Mouse (Mus musculus) limb, embryonic 14.5 days (tissue): ENCODE results near the gene Mfsd5. TPM values are rescaled to one million over a fixed set of nuclear protein-coding genes. Genes with fewer than 3 reads are reported as not detected.

Source experiments
- ATAC-seq: fragments of 200-750 bp; cut with Nextera tagmentation; 2 replicates; pipeline ENCODE4 v1.8.0; 2017; ENCODE audit warnings: low read depth, moderate number of reproducible peaks, moderate TSS enrichment; ENCODE audit not compliant: low FRiP score
- DNase-seq: peaks from one replicate; pipeline ENCODE4 v3.0.0-alpha.2; 2015; ENCODE audit warnings: low spot score
- H3K27ac ChIP-seq: fragments of 300-500 bp; sonication (generic); replicated peaks from 2 replicates; pipeline ENCODE4 v1.5.1; 2014; ENCODE audit warnings: low read depth, mild to moderate bottlenecking, low read length, moderate library complexity, mixed read lengths
- H3K27me3 ChIP-seq: fragments of 300-500 bp; sonication (generic); 2 replicates; pipeline ENCODE4 v1.6.1; 2014; ENCODE audit warnings: low read length, mixed read lengths; ENCODE audit not compliant: control insufficient read depth, insufficient read depth
- H3K36me3 ChIP-seq: fragments of 300-500 bp; sonication (generic); 2 replicates; pipeline ENCODE4 v1.6.1; 2014; ENCODE audit warnings: mild to moderate bottlenecking, low read length, moderate library complexity, mixed read lengths; ENCODE audit not compliant: control insufficient read depth, insufficient read depth
- H3K4me1 ChIP-seq: fragments of 300-500 bp; sonication (generic); 2 replicates; pipeline ENCODE4 v1.6.1; 2014; ENCODE audit warnings: antibody characterized with exemption, low read length, mixed read lengths; ENCODE audit not compliant: control insufficient read depth, insufficient read depth
- H3K4me2 ChIP-seq: fragments of 300-500 bp; sonication (generic); replicated peaks from 2 replicates; pipeline ENCODE4 v1.6.1; 2014; ENCODE audit warnings: low read depth, mild to moderate bottlenecking, low read length, moderate library complexity; ENCODE audit not compliant: severe bottlenecking
- H3K4me3 ChIP-seq: fragments of 300-500 bp; sonication (generic); replicated peaks from 2 replicates; pipeline ENCODE4 v1.5.1; 2014; ENCODE audit warnings: low read length
- H3K9ac ChIP-seq: fragments of 300-500 bp; sonication (generic); 2 replicates; pipeline ENCODE4 v1.6.1; 2014; ENCODE audit warnings: mild to moderate bottlenecking, low read depth, low read length, moderate library complexity; ENCODE audit not compliant: severe bottlenecking
- H3K9me3 ChIP-seq: fragments of 300-500 bp; sonication (generic); 2 replicates; pipeline ENCODE4 v1.6.1; 2016; ENCODE audit warnings: low read length; ENCODE audit not compliant: control insufficient read depth
- POLR2A ChIP-seq: fragments of 200-500 bp; IDR thresholded peaks from 2 replicates; pipeline ENCODE4 v1.8.0; 2012; ENCODE audit warnings: inconsistent platforms, mild to moderate bottlenecking, moderate library complexity, borderline replicate concordance; ENCODE audit not compliant: insufficient read depth, insufficient read length; ENCODE audit errors: extremely low read depth
- WGBS: fragments of 180-500 bp; shearing (Covaris S2); extraction: QIAGEN DNeasy Blood & Tissue Kit; methylation state at CpG from one replicate; pipeline ENCODE4 v1.1.7; 2014; 5-methylcytosine and 5-hydroxymethylcytosine counted together
- polyA plus RNA-seq, 2 experiments: library from polyadenylated mRNA; depleted of rRNA in 1 of 2; stranded (reverse) in 1 of 2; unstranded in 1 of 2; fragments of >200 nt; fragmentation: Nextera tagmentation in 1 of 2; extraction: Ambion mirVana in 1 of 2; gene quantifications; 2 replicates each; pipeline versions ENCODE4 v1.2.1 to v1.2.3; 2012 to 2014

Mfsd5 gene
- polyA plus RNA-seq, 2 experiments, result 55.6 to 82.1 TPM

GRCm38 (mm10) chr15:102311489-102311888 is 32.2 kb downstream of the Mfsd5 start:
- H3K36me3 ChIP-seq, result peaks cover 76% of the 10 kb centered on the region
- H3K4me2 ChIP-seq, result no peak overlapping the region
- no peak overlapping the region for H3K9ac ChIP-seq
- H3K9me3 ChIP-seq, result no peaks in the 10 kb centered on the region
- H3K4me3 ChIP-seq, result no peak overlapping the region
- DNase-seq (no peak), ATAC-seq (no peak)
- TF ChIP-seq POLR2A, result no peak
- H3K4me1 ChIP-seq, result no peaks in the 10 kb centered on the region
- no peaks in the 10 kb centered on the region for H3K27me3 ChIP-seq
- H3K27ac ChIP-seq, result no peak overlapping the region

GRCm38 (mm10) chr15:102315292-102315691 is 36.0 kb downstream of the Mfsd5 start:
- WGBS, result 93% methylated on average over 8 of the region's 8 CpGs
- DNase-seq, result no peak
- H3K9me3 ChIP-seq, result no peaks in the 10 kb centered on the region
- H3K4me2 ChIP-seq, result no peak overlapping the region
- ATAC-seq, result no peak
- no peak overlapping the region for H3K9ac ChIP-seq
- no peak for TF ChIP-seq POLR2A
- H3K27ac ChIP-seq, result no peak overlapping the region
- H3K4me1 ChIP-seq, result no peaks in the 10 kb centered on the region
- no peaks in the 10 kb centered on the region for H3K27me3 ChIP-seq
- H3K4me3 ChIP-seq, result no peak overlapping the region
- H3K36me3 ChIP-seq, result peaks cover 85% of the 10 kb centered on the region

GRCm38 (mm10) chr15:102316263-102316662 is 37.0 kb downstream of the Mfsd5 start:
- no peak for TF ChIP-seq POLR2A
- Histone ChIP-seq H3K27me3 (no peaks in the 10 kb centered on the region), H3K27ac (no peak overlapping the region), H3K4me1 (no peaks in the 10 kb centered on the region), H3K4me3 (no peak overlapping the region), H3K36me3 (peaks cover 87% of the 10 kb centered on the region), H3K4me2 (no peak overlapping the region), H3K9ac (0 out of 2 replicates have a peak overlapping the region, but pooled peaks have one; percentile 2), H3K9me3 (no peaks in the 10 kb centered on the region)
- no peak for ATAC-seq
- peak; percentile 48 for DNase-seq
- WGBS, result 92% methylated on average over 6 of the region's 6 CpGs

- no peak for DNase-seq
- H3K27me3 ChIP-seq, result no peaks in the 10 kb centered on the region
- ATAC-seq, result no peak
- 0 out of 2 replicates have a peak, but pooled peaks cover 4% of the 10 kb centered on the region for H3K4me1 ChIP-seq
- peak overlapping the region; percentile 81; the same call in 1 of the 2 replicates for H3K4me2 ChIP-seq
- no peak overlapping the region for H3K27ac ChIP-seq
- no peaks in the 10 kb centered on the region for H3K9me3 ChIP-seq
- H3K4me3 ChIP-seq, result peak overlapping the region; percentile 76
- no peak for TF ChIP-seq POLR2A
- 69% methylated on average over 12 of the region's 12 CpGs for WGBS
- H3K9ac ChIP-seq, result no peak overlapping the region
- H3K36me3 ChIP-seq, result peaks cover 63% of the 10 kb centered on the region
Measured at GRCm38 (mm10) chr15:102324654-102325473, 45.6 kb downstream of the Mfsd5 start.

- Histone ChIP-seq H3K9me3 (no peaks in the 10 kb centered on the region), H3K4me2 (peak within 1 kb of the TSS; percentile 81), H3K4me3 (peak within 1 kb of the TSS; percentile 76), H3K9ac (peak within 1 kb of the TSS; percentile 74), H3K4me1 (0 out of 2 replicates have a peak, but pooled peaks cover 4% of the 10 kb centered on the region), H3K36me3 (peaks cover 61% of the 10 kb centered on the region), H3K27ac (peak within 1 kb of the TSS; percentile 71), H3K27me3 (no peaks in the 10 kb centered on the region)
- ATAC-seq (peak; percentile 92), DNase-seq (peak; percentile 83)
- under 1% methylated on average over 40 of the region's 40 CpGs for WGBS
- TF ChIP-seq POLR2A, result 0 out of 2 replicates have a peak, but pooled peaks have one; percentile 39
Measured at GRCm38 (mm10) chr15:102326022-102326576, 46.8 kb downstream of the Mfsd5 start, which contains the start of gene Pfdn5. TSS of gene Pfdn5 (plus strand) at chr15:102326116.
